Mouse (Mus musculus): ENCODE data around the gene Pir. TPM values are rescaled to one million over a fixed set of nuclear protein-coding genes. Genes with fewer than 3 reads are reported as not detected.
A peak's percentile ranks its signal among the peaks of the same experiment; 100 is the strongest.

Pir gene
- polyA plus RNA-seq, 1 experiment from 2014 or later, result 20.2 TPM

GRCm38 (mm10) chrX:164405080-164405649, 136.0 kb downstream of the Pir start:
- Histone ChIP-seq H3K27me3 (no peaks in the 10 kb centered on the region), H3K36me3 (no peaks in the 10 kb centered on the region), H3K9me3 (replicated peaks) (no peaks in the 10 kb centered on the region), H3K4me1 (replicated peaks) (no peaks in the 10 kb centered on the region), H3K4me2 (no peak overlapping the region), H3K4me3 (replicated peaks) (no peak overlapping the region), H3K27ac (no peak overlapping the region), H3K9ac (no peak overlapping the region)
- ATAC-seq (ENCODE audit: low read depth) (no peak), DNase-seq (no peak)

- Histone ChIP-seq H3K36me3 (no peaks in the 10 kb centered on the region), H3K27me3 (no peaks in the 10 kb centered on the region), H3K4me3 (replicated peaks) (no peak overlapping the region), H3K9ac (no peak overlapping the region), H3K4me2 (no peak overlapping the region), H3K27ac (no peak overlapping the region), H3K4me1 (replicated peaks) (no peaks in the 10 kb centered on the region), H3K9me3 (replicated peaks) (no peaks in the 10 kb centered on the region)
- no peak for DNase-seq
- 54% methylated on average over 9 of the region's 9 CpGs for WGBS (ENCODE audit: insufficient replicate concordance)
- no peak for ATAC-seq (ENCODE audit: low read depth)
Measured at GRCm38 (mm10) chrX:164406133-164407022, 137.2 kb downstream of the Pir start.

- WGBS (ENCODE audit: insufficient replicate concordance), result 35% methylated on average over 3 of the region's 3 CpGs
- ATAC-seq (ENCODE audit: low read depth) (no peak), DNase-seq (no peak)
- Histone ChIP-seq H3K36me3 (no peaks in the 10 kb centered on the region), H3K4me2 (no peak overlapping the region), H3K4me1 (replicated peaks) (no peaks in the 10 kb centered on the region), H3K27ac (no peak overlapping the region), H3K9ac (no peak overlapping the region), H3K9me3 (replicated peaks) (no peaks in the 10 kb centered on the region), H3K27me3 (no peaks in the 10 kb centered on the region), H3K4me3 (replicated peaks) (no peak overlapping the region)
Measured at GRCm38 (mm10) chrX:164408301-164408927, 139.2 kb downstream of the Pir start.

- H3K36me3 ChIP-seq, result no peaks in the 10 kb centered on the region
- no peak overlapping the region for H3K27ac ChIP-seq
- no peak overlapping the region for H3K4me2 ChIP-seq
- H3K4me3 ChIP-seq (replicated peaks), result no peak overlapping the region
- ATAC-seq (ENCODE audit: low read depth) (no peak), DNase-seq (no peak)
- no peaks in the 10 kb centered on the region for H3K27me3 ChIP-seq
- no peaks in the 10 kb centered on the region for H3K9me3 ChIP-seq (replicated peaks)
- WGBS (ENCODE audit: insufficient replicate concordance), result 30% methylated on average over 1 of the region's 1 CpGs
- H3K9ac ChIP-seq, result no peak overlapping the region
- no peaks in the 10 kb centered on the region for H3K4me1 ChIP-seq (replicated peaks)
Measured at GRCm38 (mm10) chrX:164410562-164410961, 141.4 kb downstream of the Pir start.

- H3K9ac ChIP-seq, result no peak overlapping the region
- 48% methylated on average over 2 of the region's 2 CpGs for WGBS (ENCODE audit: insufficient replicate concordance)
- DNase-seq, result no peak
- H3K9me3 ChIP-seq (replicated peaks), result no peaks in the 10 kb centered on the region
- no peaks in the 10 kb centered on the region for H3K36me3 ChIP-seq
- no peak overlapping the region for H3K4me2 ChIP-seq
- no peak overlapping the region for H3K27ac ChIP-seq
- H3K4me1 ChIP-seq (replicated peaks), result peaks cover 19% of the 10 kb centered on the region
- no peaks in the 10 kb centered on the region for H3K27me3 ChIP-seq
- ATAC-seq (ENCODE audit: low read depth), result no peak
- H3K4me3 ChIP-seq (replicated peaks), result no peak overlapping the region
Measured at GRCm38 (mm10) chrX:164416803-164417202, 147.6 kb downstream of the Pir start.

GRCm38 (mm10) chrX:164418008-164418407, 148.8 kb downstream of the Pir start:
- H3K9ac ChIP-seq, result no peak overlapping the region
- peaks cover 19% of the 10 kb centered on the region for H3K4me1 ChIP-seq (replicated peaks)
- H3K36me3 ChIP-seq, result peaks cover 7% of the 10 kb centered on the region
- H3K9me3 ChIP-seq (replicated peaks), result no peaks in the 10 kb centered on the region
- ATAC-seq (ENCODE audit: low read depth) (no peak), DNase-seq (no peak)
- H3K27ac ChIP-seq, result no peak overlapping the region
- no peaks in the 10 kb centered on the region for H3K27me3 ChIP-seq
- H3K4me2 ChIP-seq, result no peak overlapping the region
- H3K4me3 ChIP-seq (replicated peaks), result no peak overlapping the region

- H3K27me3 ChIP-seq, result no peaks in the 10 kb centered on the region
- peak; percentile 96 for ATAC-seq (ENCODE audit: low read depth)
- peak within 1 kb of the TSS; percentile 71 for H3K4me3 ChIP-seq (replicated peaks)
- H3K4me1 ChIP-seq (replicated peaks), result peaks cover 30% of the 10 kb centered on the region
- H3K4me2 ChIP-seq, result peak within 1 kb of the TSS; percentile 74
- DNase-seq, result peak; percentile 83
- 12% methylated on average over 40 of the region's 40 CpGs for WGBS (ENCODE audit: insufficient replicate concordance)
- H3K36me3 ChIP-seq, result peaks cover 15% of the 10 kb centered on the region
- H3K9ac ChIP-seq, result peak within 1 kb of the TSS; percentile 81
- H3K9me3 ChIP-seq (replicated peaks), result no peaks in the 10 kb centered on the region
- peak within 1 kb of the TSS; percentile 77 for H3K27ac ChIP-seq
Measured at GRCm38 (mm10) chrX:164419471-164419939, 150.3 kb downstream of the Pir start, which contains the start of gene Piga. TSS of gene Piga (plus strand) at chrX:164419787.

- H3K4me2 ChIP-seq, result peak overlapping the region; percentile 74
Measured at GRCm38 (mm10) chrX:164419955-164420354, 150.8 kb downstream of the Pir start.

GRCm38 (mm10) chrX:164420518-164420917, 151.3 kb downstream of the Pir start:
- Histone ChIP-seq H3K36me3 (peaks cover 18% of the 10 kb centered on the region), H3K27ac (peak overlapping the region; percentile 23; the same call in 1 of the 2 replicates), H3K27me3 (no peaks in the 10 kb centered on the region), H3K9me3 (replicated peaks) (no peaks in the 10 kb centered on the region), H3K4me1 (replicated peaks) (peaks cover 37% of the 10 kb centered on the region), H3K4me3 (replicated peaks) (peak overlapping the region; percentile 71), H3K4me2 (peak overlapping the region; percentile 74), H3K9ac (peak overlapping the region; percentile 81)
- no peak for DNase-seq
- ATAC-seq (ENCODE audit: low read depth), result no peak
- 20% methylated on average over 3 of the region's 3 CpGs for WGBS (ENCODE audit: insufficient replicate concordance)

More at GRCm38 (mm10) chrX:164419955-164420354, 150.8 kb downstream of the Pir start:
- Histone ChIP-seq H3K4me3 (replicated peaks) (peak overlapping the region; percentile 71), H3K4me1 (replicated peaks) (peaks cover 32% of the 10 kb centered on the region), H3K27ac (peak overlapping the region; percentile 77), H3K9ac (peak overlapping the region; percentile 81), H3K27me3 (no peaks in the 10 kb centered on the region), H3K36me3 (peaks cover 15% of the 10 kb centered on the region), H3K9me3 (replicated peaks) (no peaks in the 10 kb centered on the region)
- ATAC-seq (ENCODE audit: low read depth), result peak; percentile 30
- 15% methylated on average over 13 of the region's 13 CpGs for WGBS (ENCODE audit: insufficient replicate concordance)
- DNase-seq, result no peak

All from liver, embryonic 13.5 days (tissue).